Mouse (Mus musculus) left cerebral cortex, adult 6 months (tissue): ENCODE results near the gene Brinp3. TPM values are rescaled to one million over a fixed set of nuclear protein-coding genes. Genes with fewer than 3 reads are reported as not detected.

Experiments
- long read RNA-seq, 2 experiments: library from polyadenylated mRNA; unstranded; transcript quantifications; one replicate each; pipeline ENCODE4 v2.0.0; 2019 to 2020
- polyA plus RNA-seq: library from polyadenylated mRNA; unstranded; fragments of <200 nt; fragmentation: Nextera tagmentation; gene quantifications from 2 replicates; pipeline ENCODE4 v1.2.3, GENCODE M21; 2021

Brinp3 gene
- 19.9 and 29.1 TPM in 2 replicates for polyA plus RNA-seq
- long read RNA-seq, experiment 1, full-length matches to known transcripts, result 76 of 126 reads
- long read RNA-seq, experiment 1, partial matches to known transcripts, result 19 of 126 reads
- long read RNA-seq, experiment 1, other reads (novel, unspliced or antisense), result 31 of 126 reads
- long read RNA-seq, experiment 2, full-length matches to known transcripts, result 14 of 42 reads
- long read RNA-seq, experiment 2, partial matches to known transcripts, result 12 of 42 reads
- long read RNA-seq, experiment 2, other reads (novel, unspliced or antisense), result 16 of 42 reads

DNA sequence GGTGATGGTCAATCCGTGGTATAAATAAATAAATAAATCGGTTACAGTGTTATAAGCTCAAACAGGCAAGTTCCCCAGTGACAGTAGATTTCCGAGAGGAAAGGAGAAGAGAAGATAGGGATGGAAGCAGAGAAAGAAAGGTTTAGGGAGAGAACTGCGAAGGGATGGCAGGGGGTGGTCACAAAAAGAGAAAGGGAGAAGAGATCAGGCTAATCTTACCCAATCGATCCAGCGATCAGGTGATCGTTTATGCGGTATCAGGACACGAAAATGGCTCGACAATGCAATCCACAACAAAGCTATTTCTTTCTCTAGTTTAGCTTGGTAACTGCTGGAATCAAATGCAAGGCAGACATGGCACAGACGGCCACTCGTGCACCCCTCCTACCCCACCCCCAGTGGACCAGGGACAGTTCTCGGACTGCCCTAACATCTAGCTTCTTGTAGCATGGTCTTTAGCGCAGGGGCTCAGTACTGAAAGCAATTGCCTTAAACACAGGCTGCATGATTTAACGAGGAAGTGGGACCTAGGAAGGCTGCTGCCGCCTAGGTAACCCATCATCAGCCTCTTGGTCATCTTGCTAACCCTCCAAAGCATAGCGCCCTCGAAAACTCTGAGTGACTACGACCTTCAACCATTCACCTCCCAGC lies at the start of gene Brinp3:
TSS of gene Brinp3 (plus strand) at position 80 of the 651 bp plus-strand sequence.

